In the genomic region with DNA sequence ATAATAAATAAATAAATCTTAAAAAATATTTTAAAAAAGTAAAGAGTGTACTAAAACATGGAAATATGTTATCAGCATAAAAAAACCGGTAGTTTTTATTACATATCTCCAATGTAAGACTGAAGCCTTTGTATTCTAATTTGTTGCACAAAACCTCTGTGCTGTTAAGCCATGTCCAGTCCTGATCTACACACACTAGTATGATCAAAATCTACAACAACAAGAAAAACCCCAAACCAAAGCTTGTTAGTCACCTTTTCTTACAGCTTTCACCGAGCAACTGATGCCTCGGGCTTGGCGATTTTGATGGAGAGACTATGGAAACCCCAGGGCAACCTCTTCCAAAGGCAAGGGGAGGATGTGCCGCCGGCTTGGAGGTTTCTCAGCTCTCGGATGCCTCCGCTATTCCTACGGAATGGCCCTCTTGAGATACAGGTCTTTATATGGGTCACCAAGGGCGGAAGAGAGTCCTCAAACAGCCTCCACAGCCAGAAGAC, we compare ENCODE assay signal across 8 mouse cellular contexts. TPM values are rescaled to one million over a fixed set of nuclear protein-coding genes. Genes with fewer than 3 reads are reported as not detected.
DNase-seq lines count a peak whose midpoint lies in the region; ATAC-seq and TF ChIP-seq lines count a peak whose summit lies in the region.

No protein-coding gene starts in this region.

- H3K4me3 ChIP-seq in left cerebral cortex, adult 2 months = peak overlapping the region; percentile 93
- H3K4me3 ChIP-seq in embryonic facial prominence, embryonic 12.5 days = peak overlapping the region; percentile 95
- peak overlapping the region; percentile 97 for H3K4me3 ChIP-seq in intestine, postnatal 0 days (ENCODE audit: low read depth, low read length)
- peak overlapping the region; percentile 86 for H3K4me3 ChIP-seq in neural tube, embryonic 12.5 days

- no peaks in the 10 kb centered on the region for H3K9me3 ChIP-seq in embryonic facial prominence, embryonic 12.5 days
- H3K9me3 ChIP-seq in intestine, postnatal 0 days (ENCODE audit: control insufficient read depth) = no peaks in the 10 kb centered on the region
- H3K9me3 ChIP-seq in neural tube, embryonic 12.5 days = no peaks in the 10 kb centered on the region

- TF ChIP-seq CTCF in left cerebral cortex, adult 2 months (IDR thresholded peaks at IDR 0.05) = no peak
- TF ChIP-seq CTCF in intestine, postnatal 0 days (IDR thresholded peaks at IDR 0.05; ENCODE audit: low read depth) = no peak

- under 1% methylated on average over 10 of the region's 10 CpGs for WGBS in embryonic facial prominence, embryonic 12.5 days
- under 1% methylated on average over 10 of the region's 10 CpGs for WGBS in intestine, postnatal 0 days
- WGBS in neural tube, embryonic 12.5 days = under 1% methylated on average over 10 of the region's 10 CpGs

- H3K36me3 ChIP-seq in embryonic facial prominence, embryonic 12.5 days = peaks cover 29% of the 10 kb centered on the region
- peaks cover 14% of the 10 kb centered on the region for H3K36me3 ChIP-seq in intestine, postnatal 0 days (ENCODE audit: control insufficient read depth, insufficient read depth)
- peaks cover 27% of the 10 kb centered on the region for H3K36me3 ChIP-seq in neural tube, embryonic 12.5 days

- ATAC-seq in embryonic facial prominence, embryonic 12.5 days (ENCODE audit: insufficient number of reproducible peaks, insufficient read depth, low FRiP score, low TSS enrichment) = no peak
- 0 out of 2 replicates have a peak, but pooled peaks have one; percentile 19 for ATAC-seq in intestine, postnatal 0 days
- peak; percentile 77 for ATAC-seq in neural tube, embryonic 12.5 days (ENCODE audit: low FRiP score, low read depth)

- peak overlapping the region; percentile 86 for H3K4me2 ChIP-seq in embryonic facial prominence, embryonic 12.5 days (replicated peaks)
- peak overlapping the region; percentile 61 for H3K4me2 ChIP-seq in intestine, postnatal 0 days (replicated peaks; ENCODE audit: low read depth)
- H3K4me2 ChIP-seq in neural tube, embryonic 12.5 days (replicated peaks) = peak overlapping the region; percentile 76

- H3K9ac ChIP-seq in embryonic facial prominence, embryonic 12.5 days = peak overlapping the region; percentile 80
- H3K9ac ChIP-seq in intestine, postnatal 0 days (ENCODE audit: low read depth, low read length) = peak overlapping the region; percentile 91
- peak overlapping the region; percentile 82 for H3K9ac ChIP-seq in neural tube, embryonic 12.5 days

- intact Hi-C loops in left cerebral cortex, adult 2 months (cut with DNase I) = no loop called here
- intact Hi-C loops in left cerebral cortex, postnatal 10 days (cut with DNase I) = no loop called here
- intact Hi-C loops in left cerebral cortex, postnatal 25 days (cut with DNase I) = no loop called here

- H3K27ac ChIP-seq in left cerebral cortex, adult 2 months = peak overlapping the region; percentile 86
- H3K27ac ChIP-seq in embryonic facial prominence, embryonic 12.5 days = peak overlapping the region; percentile 50; the same call in 1 of the 2 replicates
- H3K27ac ChIP-seq in intestine, postnatal 0 days (ENCODE audit: low read depth, low read length) = peak overlapping the region; percentile 58
- no peak overlapping the region for H3K27ac ChIP-seq in neural tube, embryonic 12.5 days

- H3K27me3 ChIP-seq in embryonic facial prominence, embryonic 12.5 days = no peaks in the 10 kb centered on the region
- no peaks in the 10 kb centered on the region for H3K27me3 ChIP-seq in intestine, postnatal 0 days (replicated peaks; ENCODE audit: control insufficient read depth, insufficient read depth, low read length)
- H3K27me3 ChIP-seq in neural tube, embryonic 12.5 days (replicated peaks) = no peaks in the 10 kb centered on the region

- H3K4me1 ChIP-seq in embryonic facial prominence, embryonic 12.5 days = peaks cover 9% of the 10 kb centered on the region
- H3K4me1 ChIP-seq in intestine, postnatal 0 days (replicated peaks; ENCODE audit: control insufficient read depth, insufficient read depth, low read length) = peaks cover 7% of the 10 kb centered on the region; the same call in 1 of the 2 replicates
- peaks cover 8% of the 10 kb centered on the region for H3K4me1 ChIP-seq in neural tube, embryonic 12.5 days

- no peak for DNase-seq in left cerebral cortex, adult 2 months (ENCODE audit: extremely low spot score in 1 of 2, low spot score in 2 of 2)
- DNase-seq in left cerebral cortex, postnatal 10 days (ENCODE audit: extremely low spot score in 1 of 2, low spot score in 2 of 2) = no peak
- DNase-seq in natural killer cell, adult 2 months (ENCODE audit: low spot score in 2 of 2) = no peak
- DNase-seq in thymus, postnatal 14 days = no peak
- DNase-seq in left cerebral cortex, postnatal 25 days (ENCODE audit: low spot score in 2 of 2) = no peak

RNA-seq across cellular contexts. Expression of gene Ginm1, which starts 0.3 kb away (rescaled TPM):
- 10 to 100 TPM; 15.8 to 18.7 TPM for total RNA-seq in left cerebral cortex, adult 2 months (2021)
- total RNA-seq in left cerebral cortex, postnatal 10 days (2021) = 10 to 100 TPM; 20.3 to 23.7 TPM
- polyA plus RNA-seq in embryonic facial prominence, embryonic 12.5 days (2016; fragmentation: Nextera tagmentation; extraction: Ambion mirVana) = 65.8 and 78.4 TPM in 2 replicates
- 91.9 and 92.8 TPM in 2 replicates for polyA plus RNA-seq in intestine, postnatal 0 days (2015; fragmentation: Nextera tagmentation; extraction: Ambion mirVana)
- 53.8 and 54.4 TPM in 2 replicates for polyA plus RNA-seq in neural tube, embryonic 12.5 days (2016; fragmentation: Nextera tagmentation; extraction: Ambion mirVana)
- total RNA-seq in left cerebral cortex, postnatal 25 days (2021) = 10 to 100 TPM; 15.8 to 19.0 TPM

RNA-seq across cellular contexts. Expression of gene Ppil4, which starts 0.4 kb away (rescaled TPM):
- 10 to 100 TPM; 32.5 to 33.5 TPM for total RNA-seq in left cerebral cortex, adult 2 months (2021)
- 10 to 100 TPM; 34.5 to 35.2 TPM for total RNA-seq in left cerebral cortex, postnatal 10 days (2021)
- polyA plus RNA-seq in embryonic facial prominence, embryonic 12.5 days (2016; fragmentation: Nextera tagmentation; extraction: Ambion mirVana) = 42.7 and 47.3 TPM in 2 replicates
- polyA plus RNA-seq in intestine, postnatal 0 days (2015; fragmentation: Nextera tagmentation; extraction: Ambion mirVana) = 17.1 and 19.7 TPM in 2 replicates
- 46.6 and 52.4 TPM in 2 replicates for polyA plus RNA-seq in neural tube, embryonic 12.5 days (2016; fragmentation: Nextera tagmentation; extraction: Ambion mirVana)
- total RNA-seq in left cerebral cortex, postnatal 25 days (2021) = 10 to 100 TPM; 32.9 to 33.7 TPM

RNA-seq across cellular contexts. Expression of gene Zc3h12d, which starts 40.0 kb away (rescaled TPM):
- total RNA-seq in left cerebral cortex, adult 2 months (2021) = under 1 TPM in 1 of 2 experiments, not detected in 1; 0.07 TPM
- total RNA-seq in left cerebral cortex, postnatal 10 days (2021) = under 1 TPM; 0.14 to 0.28 TPM
- 0.05 and 0.10 TPM in 2 replicates for polyA plus RNA-seq in embryonic facial prominence, embryonic 12.5 days (2016; fragmentation: Nextera tagmentation; extraction: Ambion mirVana)
- polyA plus RNA-seq in intestine, postnatal 0 days (2015; fragmentation: Nextera tagmentation; extraction: Ambion mirVana) = 0.92 and 1.2 TPM in 2 replicates
- polyA plus RNA-seq in neural tube, embryonic 12.5 days (2016; fragmentation: Nextera tagmentation; extraction: Ambion mirVana) = 0.05 and 0.09 TPM in 2 replicates
- total RNA-seq in left cerebral cortex, postnatal 25 days (2021) = under 1 TPM; 0.11 to 0.14 TPM
